Mouse (Mus musculus) yolk sac, embryonic 10.5 days (tissue): ENCODE results near the gene Tmem97.
A peak's percentile ranks its signal among the peaks of the same experiment; 100 is the strongest.

Source experiments
- DNase-seq: peaks from one replicate; pipeline ENCODE4 v3.0.0-alpha.2; 2017; ENCODE audit warnings: low spot score

Tmem97 gene

DNA sequence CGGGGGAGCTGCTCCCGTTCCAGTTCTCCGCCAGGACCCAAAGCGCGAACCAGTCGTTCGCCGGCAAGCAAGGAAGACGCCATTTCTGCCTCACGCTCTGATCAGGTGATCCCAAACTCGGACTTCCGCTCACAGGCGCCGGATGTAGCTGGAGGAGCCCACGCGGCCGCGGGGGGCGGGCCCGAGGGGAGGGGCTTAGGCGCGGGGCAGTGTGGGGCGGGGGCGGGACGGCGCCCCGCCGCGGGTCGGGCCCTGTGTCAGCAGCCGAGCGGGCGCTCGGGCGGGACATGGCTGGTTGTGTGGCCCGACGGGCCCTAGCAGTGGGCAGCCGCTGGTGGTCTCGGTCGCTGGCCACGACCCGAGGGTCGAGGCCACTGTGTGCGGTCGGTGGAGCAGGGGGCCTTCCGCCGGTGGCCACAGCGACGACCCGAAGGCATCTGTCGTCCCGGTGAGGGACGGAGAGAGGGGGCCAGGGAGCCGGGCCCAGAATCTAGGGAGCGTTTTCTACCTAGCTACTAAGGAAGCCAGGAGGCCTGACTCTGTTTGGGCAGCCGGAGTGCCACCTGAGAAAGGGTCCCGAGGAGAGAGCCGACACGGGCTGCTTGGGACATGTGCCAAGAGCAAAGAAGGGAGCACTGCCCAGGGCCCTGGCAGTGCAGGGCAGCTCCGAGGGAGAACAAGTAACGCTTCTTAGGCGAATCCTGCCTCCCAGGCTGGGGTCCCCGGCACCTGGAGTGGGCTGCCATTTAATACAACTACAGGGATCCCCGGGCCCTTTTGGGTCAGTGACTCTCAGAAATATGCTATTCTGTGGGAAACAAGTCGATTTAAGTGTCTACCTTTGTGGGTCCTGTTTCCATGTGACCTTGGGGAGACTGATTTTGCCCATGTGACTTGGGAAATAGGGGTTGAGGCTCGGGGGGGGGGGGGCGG lies 38.3 kb downstream of the Tmem97 start, which contains the start of the genes Tmem199 and Poldip2:
TSS of gene Tmem199 (minus strand) at position 148 of the 933 bp plus-strand sequence.
TSS of gene Poldip2 (plus strand) at position 169 of the 933 bp plus-strand sequence.
- peak; percentile 93 for DNase-seq

DNA sequence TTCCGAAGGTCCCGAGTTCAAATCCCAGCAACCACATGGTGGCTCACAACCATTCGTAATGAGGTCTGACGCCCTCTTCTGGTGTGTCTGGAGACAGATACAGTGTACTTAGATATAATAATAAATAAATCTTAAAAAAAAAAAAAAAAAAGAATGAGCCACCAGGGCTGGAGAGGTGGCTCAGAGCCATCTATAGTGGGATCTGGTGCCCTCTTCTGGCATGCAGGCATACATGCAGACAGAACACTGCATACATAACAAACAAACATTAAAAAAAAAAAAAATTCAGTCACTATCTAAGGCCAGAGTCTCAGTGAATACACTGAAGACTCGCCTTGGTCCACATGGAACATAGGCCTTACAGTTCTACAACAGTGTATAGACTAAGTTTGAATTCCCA lies 41.4 kb downstream of the Tmem97 start:
- no peak for DNase-seq

DNA sequence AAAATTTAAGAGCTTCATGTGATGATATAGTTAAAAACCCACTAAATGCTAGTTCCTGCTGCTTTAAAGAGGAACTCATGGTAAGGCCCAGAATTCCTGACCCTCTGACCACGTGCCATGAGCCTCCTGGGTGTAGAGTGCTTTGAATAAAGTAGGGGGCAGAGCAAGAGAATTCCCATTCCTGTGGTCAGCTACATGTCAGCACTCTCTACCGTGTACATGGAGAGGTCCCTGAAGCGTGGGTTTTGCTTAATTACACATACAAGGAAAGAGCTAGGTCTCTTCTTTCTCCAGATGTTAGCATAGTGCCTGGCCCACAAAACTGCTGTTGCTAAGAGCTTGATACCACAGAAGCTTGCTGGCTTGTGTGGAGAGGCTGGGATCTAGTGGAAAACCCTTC lies 45.1 kb downstream of the Tmem97 start:
- no peak for DNase-seq

DNA sequence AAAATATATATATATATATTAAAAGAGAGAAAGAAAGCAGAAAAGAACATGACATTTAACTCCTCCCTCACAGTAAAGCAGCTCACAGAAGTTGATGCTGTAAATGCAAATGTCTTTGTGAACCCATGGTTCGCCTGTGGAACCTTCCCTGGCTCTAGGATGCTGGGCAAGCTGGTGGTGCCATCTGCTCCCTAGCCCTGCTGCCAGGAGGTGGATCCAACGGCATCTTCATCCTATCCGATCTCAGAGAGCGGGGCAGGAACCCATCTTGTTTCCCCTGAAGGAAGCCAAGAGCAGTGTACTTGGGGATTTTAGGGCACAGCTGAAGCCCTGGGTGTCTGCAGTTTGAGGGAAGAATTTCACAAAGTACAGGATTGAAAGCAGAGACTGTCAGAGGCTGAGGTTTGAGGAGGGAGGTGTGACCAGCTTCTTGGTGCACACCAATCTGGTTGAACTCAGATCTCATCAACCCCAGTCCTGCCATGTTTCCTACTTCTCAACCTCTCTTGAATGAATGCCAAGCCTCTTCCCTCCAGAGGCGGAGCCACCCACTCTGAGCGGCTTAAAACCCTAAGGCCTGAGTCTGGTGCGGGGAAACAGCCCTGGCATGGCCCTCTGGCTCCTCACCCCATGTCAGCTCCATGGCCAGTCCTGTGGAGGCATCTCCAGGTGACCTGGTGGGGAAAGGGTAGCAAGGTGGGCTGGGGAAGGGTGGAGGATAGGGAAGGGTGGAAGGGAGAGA lies 47.5 kb downstream of the Tmem97 start, which contains the start of gene Sebox:
TSS of gene Sebox (plus strand) at position 539 of the 742 bp plus-strand sequence.
- no peak for DNase-seq

DNA sequence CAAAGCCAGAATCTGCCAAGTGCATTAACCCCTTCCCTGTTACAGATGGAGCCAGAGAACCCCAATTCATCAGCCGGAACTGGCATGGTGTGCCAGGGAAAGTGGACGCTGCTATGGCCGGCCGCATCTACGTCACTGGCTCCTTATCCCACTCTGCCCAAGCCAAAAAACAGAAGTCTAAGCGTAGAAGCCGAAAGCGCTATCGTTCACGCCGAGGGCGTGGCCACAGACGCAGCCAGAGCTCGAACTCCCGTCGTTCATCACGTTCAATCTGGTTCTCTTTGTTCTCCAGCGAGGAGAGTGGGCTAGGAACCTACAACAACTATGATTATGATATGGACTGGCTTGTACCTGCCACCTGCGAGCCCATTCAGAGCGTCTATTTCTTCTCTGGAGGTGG lies 49.0 kb downstream of the Tmem97 start:
- no peak for DNase-seq

DNA sequence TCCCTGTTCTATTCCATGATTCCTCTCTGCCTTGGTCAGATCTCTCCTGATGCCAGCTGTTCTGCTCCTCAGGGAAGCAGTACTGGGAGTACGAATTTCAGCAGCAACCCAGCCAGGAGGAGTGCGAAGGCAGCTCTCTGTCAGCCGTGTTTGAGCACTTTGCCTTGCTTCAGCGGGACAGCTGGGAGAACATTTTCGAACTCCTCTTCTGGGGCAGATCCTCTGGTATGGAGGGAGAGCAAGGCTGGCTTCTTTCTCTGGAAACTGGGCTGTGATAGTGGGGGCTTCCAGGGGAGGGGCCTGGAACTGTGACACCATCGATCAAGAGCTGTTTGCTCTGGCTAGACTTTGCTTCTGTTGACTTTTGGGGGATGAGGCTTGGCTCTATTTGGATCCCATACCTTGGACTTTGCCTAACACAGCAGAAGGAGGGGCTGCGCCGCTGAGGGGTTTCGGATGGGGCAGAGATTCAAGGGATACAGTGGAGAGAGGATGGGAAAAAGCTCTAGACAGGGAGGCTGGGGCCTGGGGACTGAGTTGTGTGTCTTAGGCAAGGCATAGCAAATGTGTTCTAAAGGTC lies 49.9 kb downstream of the Tmem97 start:
- peak; percentile 70 for DNase-seq

DNA sequence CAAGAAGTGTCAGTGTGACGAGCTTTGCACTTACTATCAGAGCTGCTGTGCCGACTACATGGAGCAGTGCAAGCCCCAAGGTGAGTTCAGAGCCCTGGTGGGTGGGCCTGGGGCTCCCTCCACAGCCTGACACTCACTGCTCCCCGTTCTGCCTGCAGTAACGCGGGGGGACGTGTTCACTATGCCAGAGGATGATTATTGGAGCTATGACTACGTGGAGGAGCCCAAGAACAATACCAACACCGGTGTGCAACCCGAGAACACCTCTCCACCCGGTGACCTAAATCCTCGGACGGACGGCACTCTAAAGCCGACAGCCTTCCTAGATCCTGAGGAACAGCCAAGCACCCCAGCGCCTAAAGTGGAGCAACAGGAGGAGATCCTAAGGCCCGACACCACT lies 51.0 kb downstream of the Tmem97 start:
- no peak for DNase-seq

DNA sequence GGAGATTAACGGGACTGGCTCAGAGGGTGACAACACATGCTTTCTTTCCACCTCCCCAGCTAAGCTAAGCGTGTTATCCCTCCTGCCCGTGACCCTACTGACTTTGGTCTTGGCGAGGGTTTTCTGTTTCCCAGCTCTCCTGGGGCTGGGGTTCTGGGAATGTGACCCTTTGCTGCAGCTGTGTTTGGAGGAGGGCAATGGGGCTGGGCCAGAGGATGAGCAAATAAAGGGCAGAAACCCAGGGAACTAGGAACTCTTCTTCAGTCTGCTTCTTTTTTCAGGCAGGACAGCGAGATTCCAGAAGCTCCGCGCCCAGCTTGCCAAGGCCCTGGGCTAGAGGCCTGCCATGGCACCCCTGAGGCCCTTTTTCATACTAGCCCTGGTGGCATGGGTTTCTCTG lies 51.6 kb downstream of the Tmem97 start, which contains the start of gene Vtn:
TSS of gene Vtn (plus strand) at position 88 of the 400 bp plus-strand sequence.
- no peak for DNase-seq

DNA sequence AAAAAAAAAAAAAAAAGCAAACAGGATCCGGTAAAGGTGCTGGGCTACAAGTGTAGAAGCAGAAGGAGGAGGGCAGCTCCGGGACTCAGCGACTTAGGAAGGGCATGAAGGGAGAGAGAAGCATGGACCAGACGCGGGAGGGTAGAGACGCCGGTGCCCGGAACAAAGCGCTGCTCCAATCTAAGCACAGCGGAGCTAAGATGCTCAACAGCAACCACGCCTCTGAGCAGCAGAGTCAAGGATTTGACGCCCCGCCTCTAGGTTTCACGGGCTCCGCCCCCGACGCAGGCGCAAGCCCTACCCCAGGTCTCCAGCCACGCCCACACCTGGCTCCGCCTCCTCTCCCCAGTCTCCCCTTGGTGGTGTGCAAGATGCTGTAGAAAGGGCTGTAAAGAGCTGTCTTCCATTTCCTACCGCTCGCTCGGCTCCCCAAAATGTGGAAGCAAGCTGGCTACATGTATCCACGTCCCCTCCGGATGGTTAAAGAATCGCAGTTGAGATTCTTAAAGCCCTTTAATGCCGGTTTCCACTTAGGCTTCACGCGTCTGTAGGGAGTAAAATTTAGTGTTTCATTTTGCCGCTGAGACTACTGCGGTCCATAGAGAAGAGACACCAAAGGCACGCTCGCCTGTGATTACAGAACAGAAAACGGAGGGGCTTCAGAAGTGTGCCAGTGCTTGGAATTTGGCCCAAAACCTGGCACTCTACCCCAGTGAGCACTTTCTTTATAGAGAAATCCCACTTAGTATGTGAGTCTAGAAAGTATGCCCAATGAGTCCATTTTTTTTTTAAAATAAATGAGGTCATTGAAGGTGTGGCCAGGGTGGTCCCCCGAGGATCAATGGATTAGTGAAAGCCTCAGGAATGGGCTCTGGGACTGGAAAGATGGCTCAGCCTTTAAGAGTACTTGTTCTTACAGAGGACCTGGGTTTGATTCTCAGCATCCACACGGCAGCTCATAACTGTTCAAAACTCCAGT lies 52.7 kb downstream of the Tmem97 start, which contains the start of gene Sarm1:
TSS of gene Sarm1 (minus strand) at position 211 of the 979 bp plus-strand sequence.
- peak; percentile 91 for DNase-seq

DNA sequence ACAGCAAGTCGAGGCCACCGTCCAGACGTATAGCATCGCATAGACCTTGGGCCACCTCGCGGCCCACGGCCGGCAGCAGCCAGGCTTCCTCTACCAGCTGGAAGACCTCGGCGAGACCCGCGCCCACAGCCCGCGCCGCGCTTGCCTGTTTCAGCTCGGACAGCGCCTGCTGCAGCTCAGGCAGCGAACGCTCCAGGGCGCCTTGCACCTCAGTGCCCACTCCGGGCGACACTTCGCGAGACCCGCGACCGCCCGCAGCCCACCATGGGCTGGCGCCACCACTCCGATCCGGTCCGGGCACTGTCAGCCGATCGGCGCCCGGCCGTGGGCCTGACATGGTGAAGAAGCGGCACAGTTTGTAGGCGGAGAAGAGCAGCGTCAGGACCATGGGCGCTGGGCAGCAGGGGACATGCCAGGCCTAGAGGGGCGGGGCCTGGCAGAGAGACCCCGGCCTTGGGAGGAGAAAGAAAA lies 53.5 kb downstream of the Tmem97 start:
- no peak for DNase-seq

DNA sequence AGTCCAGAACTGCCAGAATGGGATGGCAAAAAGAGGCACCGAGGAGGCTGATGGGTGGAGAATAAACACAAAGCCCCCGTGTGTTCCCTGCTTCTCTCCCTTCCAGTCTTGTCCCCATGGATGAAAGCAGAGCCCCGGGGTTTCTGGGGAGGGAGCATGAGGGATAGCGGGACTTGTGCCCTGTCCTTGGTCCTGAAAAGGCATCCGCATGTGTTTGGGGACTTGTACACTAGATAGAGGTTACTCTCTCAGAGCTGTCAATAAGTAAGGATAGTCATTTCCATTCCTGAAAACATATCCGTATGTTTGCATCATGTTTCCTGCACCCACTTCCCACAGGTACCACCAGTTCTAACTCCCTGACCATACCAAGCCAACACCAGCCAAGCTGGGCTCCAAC lies 54.7 kb downstream of the Tmem97 start:
- no peak for DNase-seq
